Mouse (Mus musculus) thymus, adult 2 months (tissue): Measurements from ENCODE around the gene Sema3g. TPM values are rescaled to one million over a fixed set of nuclear protein-coding genes. Genes with fewer than 3 reads are reported as not detected.

ENCODE experiments used
- DNase-seq: peaks from one replicate; pipeline ENCODE4 v3.0.0; 2021
- H3K27ac ChIP-seq: fragments of 200-500 bp; 2 replicates; pipeline ENCODE4 v1.5.1; 2012; ENCODE audit warnings: low read length, control low read depth; ENCODE audit not compliant: control insufficient read depth, insufficient read depth
- H3K27me3 ChIP-seq: fragments of 200-500 bp; 2 replicates; pipeline ENCODE4 v1.6.1; 2012; ENCODE audit warnings: mild to moderate bottlenecking, low read length, moderate library complexity, mixed read lengths; ENCODE audit not compliant: control insufficient read depth, insufficient read depth
- H3K36me3 ChIP-seq: fragments of 200-500 bp; 2 replicates; pipeline ENCODE4 v1.6.1; 2012; ENCODE audit warnings: mild to moderate bottlenecking, low read length, moderate library complexity; ENCODE audit not compliant: control insufficient read depth, insufficient read depth
- H3K4me1 ChIP-seq: fragments of 200-500 bp; replicated peaks from 2 replicates; pipeline ENCODE4 v1.6.1; 2012; ENCODE audit warnings: low read length; ENCODE audit not compliant: control insufficient read depth, insufficient read depth
- H3K4me3 ChIP-seq: fragments of 200-500 bp; 2 replicates; pipeline ENCODE4 v1.5.1; 2012; ENCODE audit warnings: mild to moderate bottlenecking, low read length, control low read depth, moderate library complexity; ENCODE audit not compliant: control insufficient read depth, insufficient read depth
- CTCF ChIP-seq: fragments of 200-500 bp; IDR thresholded peaks from 2 replicates; pipeline ENCODE4 v1.5.1; 2012; ENCODE audit warnings: mild to moderate bottlenecking, control low read depth, low read length, moderate library complexity, borderline replicate concordance; ENCODE audit not compliant: control insufficient read depth, poor library complexity, insufficient read depth; ENCODE audit errors: extremely low read depth
- POLR2A ChIP-seq: fragments of 200-500 bp; IDR thresholded peaks from 2 replicates; pipeline ENCODE4 v1.6.1; 2012; ENCODE audit warnings: mild to moderate bottlenecking, low read length, control low read depth, moderate library complexity; ENCODE audit not compliant: control insufficient read depth, poor library complexity, insufficient read depth; ENCODE audit errors: extremely low read depth
- WGBS: fragments of 180-500 bp; shearing (Covaris S2); methylation state at CpG from one replicate; pipeline ENCODE4 v1.1.7; 2018; 5-methylcytosine and 5-hydroxymethylcytosine counted together
- polyA plus RNA-seq: library from polyadenylated mRNA; depleted of rRNA; stranded (reverse); fragments of >200 nt; gene quantifications from 2 replicates; pipeline ENCODE4 v1.2.3, GENCODE M21; 2012

Gene Sema3g
- polyA plus RNA-seq, 1 experiment, result 2.4 TPM

- no peak for DNase-seq
- peaks cover 97% of the 10 kb centered on the region for H3K36me3 ChIP-seq
- no peaks in the 10 kb centered on the region for H3K27me3 ChIP-seq
- WGBS, result 97% methylated on average over 12 of the region's 12 CpGs
- no peaks in the 10 kb centered on the region for H3K4me1 ChIP-seq
- H3K4me3 ChIP-seq, result no peak overlapping the region
- H3K27ac ChIP-seq, result no peak overlapping the region
- TF ChIP-seq POLR2A (no peak), CTCF (no peak)
These were observed 33.5 kb upstream of the Sema3g start for GRCm38 (mm10) chr14:31184195-31184594.

GRCm38 (mm10) chr14:31186656-31187055 is 31.0 kb upstream of the Sema3g start:
- DNase-seq, result no peak
- Histone ChIP-seq H3K27ac (no peak overlapping the region), H3K4me1 (no peaks in the 10 kb centered on the region), H3K4me3 (no peak overlapping the region), H3K27me3 (no peaks in the 10 kb centered on the region), H3K36me3 (peaks cover 97% of the 10 kb centered on the region)
- 95% methylated on average over 4 of the region's 4 CpGs for WGBS
- no peak for TF ChIP-seq CTCF
- no peak for TF ChIP-seq POLR2A

GRCm38 (mm10) chr14:31188771-31189181 is 28.9 kb upstream of the Sema3g start:
- DNase-seq, result no peak

DNA sequence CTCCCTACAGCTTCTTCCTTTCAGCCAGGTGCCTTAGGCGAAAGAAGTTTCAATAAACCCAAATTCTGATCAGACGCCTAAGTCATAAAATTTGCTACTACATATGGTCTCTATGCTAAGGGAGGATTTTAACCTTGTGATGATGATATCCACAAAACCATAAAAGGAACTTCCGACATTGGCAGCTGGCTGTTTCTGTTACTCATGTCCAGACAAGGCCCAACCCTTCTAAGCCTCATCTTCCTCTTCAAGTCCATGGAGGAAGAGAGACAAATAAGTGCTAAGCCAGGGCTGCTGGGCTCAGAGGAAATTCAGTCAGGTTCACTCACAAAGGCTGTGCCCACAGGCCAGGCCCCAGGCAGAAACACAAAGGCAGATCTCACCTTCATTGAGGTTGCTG is 28.3 kb upstream of the Sema3g start:
- 95% methylated on average over 3 of the region's 3 CpGs for WGBS
- H3K36me3 ChIP-seq, result peaks cover 80% of the 10 kb centered on the region
- H3K27ac ChIP-seq, result no peak overlapping the region

More at GRCm38 (mm10) chr14:31188771-31189181, 28.9 kb upstream of the Sema3g start:
- WGBS, result 97% methylated on average over 6 of the region's 6 CpGs
- no peaks in the 10 kb centered on the region for H3K4me1 ChIP-seq
- no peak overlapping the region for H3K27ac ChIP-seq
- H3K27me3 ChIP-seq, result no peaks in the 10 kb centered on the region
- H3K36me3 ChIP-seq, result peaks cover 86% of the 10 kb centered on the region
- no peak overlapping the region for H3K4me3 ChIP-seq
- TF ChIP-seq CTCF (no peak), POLR2A (no peak)

GRCm38 (mm10) chr14:31191936-31192335 is 25.7 kb upstream of the Sema3g start:
- H3K27me3 ChIP-seq, result no peaks in the 10 kb centered on the region
- H3K4me1 ChIP-seq, result peaks cover 13% of the 10 kb centered on the region
- TF ChIP-seq CTCF, result no peak
- DNase-seq, result no peak
- peaks cover 54% of the 10 kb centered on the region for H3K36me3 ChIP-seq
- no peak overlapping the region for H3K4me3 ChIP-seq
- WGBS, result 86% methylated on average over 2 of the region's 2 CpGs
- no peak overlapping the region for H3K27ac ChIP-seq

More for the DNA sequence above, 28.3 kb upstream of the Sema3g start:
- no peak for DNase-seq
- no peak for TF ChIP-seq POLR2A
- TF ChIP-seq CTCF, result no peak
- Histone ChIP-seq H3K4me3 (no peak overlapping the region), H3K4me1 (0 out of 2 replicates have a peak, but pooled peaks cover under 1% of the 10 kb centered on the region), H3K27me3 (no peaks in the 10 kb centered on the region)

DNA sequence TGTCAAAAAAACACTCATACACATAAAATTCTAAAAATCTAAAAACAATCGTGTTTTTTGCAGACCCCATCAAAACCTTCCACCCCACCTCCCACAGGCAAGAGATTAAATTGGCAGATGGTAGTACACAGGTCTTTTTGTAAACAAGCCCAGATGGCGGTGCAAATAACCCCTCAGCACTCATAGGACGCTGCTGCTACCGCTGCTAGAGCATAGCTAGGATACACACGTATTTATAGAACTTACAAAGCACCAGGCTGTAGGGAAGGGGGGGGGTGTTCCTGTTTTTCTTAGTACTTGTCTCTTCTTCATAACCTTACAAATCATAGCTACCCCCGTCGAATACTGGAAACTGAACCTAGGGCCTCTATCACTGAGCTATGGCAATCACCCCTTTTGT is 23.9 kb upstream of the Sema3g start:
- no peak for DNase-seq
- peaks cover 37% of the 10 kb centered on the region for H3K36me3 ChIP-seq
- WGBS, result 95% methylated on average over 7 of the region's 7 CpGs
- TF ChIP-seq CTCF (no peak), POLR2A (no peak)
- no peak overlapping the region for H3K27ac ChIP-seq
- no peaks in the 10 kb centered on the region for H3K27me3 ChIP-seq
- H3K4me3 ChIP-seq, result no peak overlapping the region
- H3K4me1 ChIP-seq, result peaks cover 13% of the 10 kb centered on the region

- Histone ChIP-seq H3K4me1 (peaks cover 13% of the 10 kb centered on the region), H3K27me3 (no peaks in the 10 kb centered on the region), H3K27ac (no peak overlapping the region), H3K36me3 (peaks cover 31% of the 10 kb centered on the region), H3K4me3 (no peak overlapping the region)
- TF ChIP-seq POLR2A, result no peak
- TF ChIP-seq CTCF, result no peak
- no peak for DNase-seq
- 64% methylated on average over 2 of the region's 2 CpGs for WGBS
These were observed 23.2 kb upstream of the Sema3g start for GRCm38 (mm10) chr14:31194441-31194840.

GRCm38 (mm10) chr14:31194891-31195513 is 22.7 kb upstream of the Sema3g start:
- no peaks in the 10 kb centered on the region for H3K27me3 ChIP-seq
- peaks cover 25% of the 10 kb centered on the region for H3K36me3 ChIP-seq
- WGBS, result 12% methylated on average over 14 of the region's 14 CpGs
- H3K4me1 ChIP-seq, result peaks cover 13% of the 10 kb centered on the region
- peak overlapping the region; percentile 61 for H3K27ac ChIP-seq
- TF ChIP-seq POLR2A (no peak), CTCF (no peak)
- H3K4me3 ChIP-seq, result peak overlapping the region; percentile 13
- peak; percentile 20 for DNase-seq
